In genomic region chr9:13492807-13493206, GRCm38 (mm10) we compare ENCODE assay signal across 32 mouse cellular contexts. TPM values are rescaled to one million over a fixed set of nuclear protein-coding genes. Genes with fewer than 3 reads are reported as not detected.
"Had no signal": no experiment of that assay in that cellular context is flagged by ENCODE, and none has a peak within 500 bp of the region (broad histone marks: within the 10 kb centered on the region; RNA-seq: fewer than 3 reads in every experiment).

No protein-coding gene starts in this region.

- ATAC-seq: intestine, postnatal 0 days; liver, postnatal 0 days; lung, postnatal 0 days; midbrain, embryonic 13.5 days; midbrain, embryonic 16.5 days had no signal

- DNase-seq: kidney, adult 8-10 months; kidney, postnatal 10 days; kidney, postnatal 36 days; left cerebral cortex, postnatal 4 days; liver, postnatal 0 days; lung, embryonic 14.5 days; retina, postnatal 1 day; right cerebral cortex, postnatal 4 days; thymus, adult 18-20 months; thymus, postnatal 14 days; thymus, postnatal 4 days had no signal

RNA-seq across cellular contexts. Expression of gene Gm17571, which starts 46.3 kb away (rescaled TPM):
- total RNA-seq: layer of hippocampus, adult 8-10 months; layer of hippocampus, postnatal 14 days; left cerebral cortex, adult 8-10 months; left cerebral cortex, postnatal 14 days; left cerebral cortex, postnatal 4 days; megakaryocyte-erythroid progenitor cell, adult 5-6 weeks; monocyte, adult 5-6 weeks; neutrophil, adult 5-6 weeks had no signal
- polyA plus RNA-seq: intestine, embryonic 14.5 days; intestine, postnatal 0 days; kidney, embryonic 15.5 days; limb, embryonic 12.5 days; limb, embryonic 15.5 days; liver, embryonic 11.5 days; liver, embryonic 14.5 days; liver, postnatal 0 days; lung, embryonic 14.5 days; lung, postnatal 0 days; macrophage; midbrain, embryonic 13.5 days; midbrain, embryonic 16.5 days; myocyte; neural tube, embryonic 13.5 days; stomach, embryonic 15.5 days had no signal
